Mouse (Mus musculus) spleen, adult 2 months (tissue): Measurements from ENCODE around the gene Pmel.

ENCODE experiments used
- CTCF ChIP-seq: fragments of 200-500 bp; IDR thresholded peaks from 2 replicates; pipeline ENCODE4 v1.5.1; 2011; ENCODE audit warnings: mild to moderate bottlenecking, inconsistent platforms; ENCODE audit not compliant: insufficient read depth, insufficient read length, insufficient replicate concordance; ENCODE audit errors: extremely low read depth
- POLR2A ChIP-seq: fragments of 200-500 bp; IDR thresholded peaks from 2 replicates; pipeline ENCODE4 v1.6.1; 2011; ENCODE audit warnings: low read depth, low read length, inconsistent platforms

DNA sequence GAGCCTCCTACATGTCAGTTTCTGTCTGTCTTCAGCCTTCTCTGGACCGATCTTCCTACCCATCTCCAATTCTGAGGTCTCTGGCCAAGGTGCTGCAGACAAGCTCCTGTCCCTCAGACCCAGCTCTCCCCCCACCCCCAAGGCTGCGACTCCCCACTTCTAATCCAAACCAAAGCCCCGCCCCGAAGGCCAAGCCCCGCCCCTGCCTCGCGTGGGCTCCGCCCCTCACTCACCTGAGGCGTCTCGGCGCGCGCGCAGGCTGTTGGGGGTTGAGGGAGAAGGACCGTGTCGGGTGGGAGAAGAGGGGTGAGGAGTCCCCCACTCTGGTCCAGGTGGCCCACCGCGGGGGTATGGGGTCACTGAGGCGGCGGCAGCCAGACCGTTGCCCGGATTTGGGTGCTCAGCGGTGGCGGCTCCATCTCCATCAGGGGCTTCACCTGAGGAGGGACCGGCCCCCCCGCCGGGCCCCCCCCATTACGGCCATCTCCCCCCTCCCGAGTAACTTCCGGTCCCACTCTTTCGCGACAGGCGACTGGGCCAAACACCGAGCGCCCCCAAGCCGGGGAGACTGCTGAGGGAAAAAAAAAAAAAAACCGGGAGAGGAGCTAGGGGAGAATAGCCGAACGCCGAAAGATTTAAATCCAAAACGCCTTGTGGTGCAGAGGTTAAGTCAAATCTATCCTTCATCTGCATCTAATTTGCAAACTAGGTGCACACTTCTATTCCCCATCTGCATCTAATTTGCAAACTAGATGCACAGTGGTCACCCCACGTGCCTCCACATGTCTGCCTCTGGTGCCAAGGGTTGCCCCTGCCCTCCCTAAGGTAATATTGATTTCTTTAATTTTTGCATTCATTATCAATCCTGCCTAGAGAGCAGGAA, 35.0 kb upstream of the Pmel start:
- TF ChIP-seq POLR2A = no peak
- no peak for TF ChIP-seq CTCF
